ENCODE assay signal across 8 mouse cellular contexts in the genomic region with DNA sequence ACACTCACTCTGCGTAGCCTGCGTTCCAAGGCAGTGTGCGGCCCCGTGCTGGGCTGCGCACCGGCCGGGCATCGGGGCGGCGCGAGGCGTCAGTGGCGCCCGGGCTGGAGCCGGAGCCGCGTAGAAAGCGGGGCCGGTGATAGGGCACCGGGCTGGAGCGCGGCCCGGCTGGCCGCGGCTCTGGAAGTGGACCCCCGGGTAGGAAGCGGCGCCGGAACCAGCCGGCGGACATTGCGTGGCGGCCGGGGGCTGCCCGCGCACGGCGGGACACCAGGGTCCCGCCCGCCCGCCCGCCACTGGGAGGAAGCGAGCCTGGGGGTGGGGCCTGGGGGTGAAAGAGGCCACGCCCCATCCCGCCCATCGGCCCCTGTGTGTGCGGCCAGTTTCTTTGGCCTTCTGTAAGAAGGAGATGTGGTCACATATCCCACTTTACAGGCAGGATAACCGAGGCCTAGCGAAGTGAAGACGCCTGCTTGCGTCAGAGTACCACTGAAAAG. TPM values are rescaled to one million over a fixed set of nuclear protein-coding genes. Genes with fewer than 3 reads are reported as not detected.
DNase-seq lines count a peak whose midpoint lies in the region; ATAC-seq lines count a peak whose summit lies in the region.

No protein-coding gene starts in this region.

- peak; percentile 55 for DNase-seq in ES-CJ7 (ENCODE audit: low read depth, low spot score)
- DNase-seq in adrenal gland, postnatal 25 days: peak; percentile 88
- DNase-seq in kidney, postnatal 25 days: peak; percentile 86 to 89
- DNase-seq in spleen, adult 18-20 months: peak; percentile 73 to 89
- DNase-seq in frontal cortex, postnatal 25 days (ENCODE audit: low spot score in 2 of 2): no peak

- peak overlapping the region; percentile 22; the same call in 1 of the 2 replicates for H3K27ac ChIP-seq in heart, embryonic 16.5 days (ENCODE audit: low read length)

- peaks cover 9% of the 10 kb centered on the region; the same call in 1 of the 2 replicates for H3K36me3 ChIP-seq in heart, embryonic 16.5 days (ENCODE audit: control insufficient read depth, insufficient read depth)
- peaks cover 35% of the 10 kb centered on the region for H3K36me3 ChIP-seq in megakaryocyte, embryonic 14.5 days (replicated peaks; ENCODE audit: low read length)

- H3K4me1 ChIP-seq in heart, embryonic 16.5 days (ENCODE audit: control insufficient read depth, insufficient read depth, low read length): peaks cover 18% of the 10 kb centered on the region
- H3K4me1 ChIP-seq in megakaryocyte, embryonic 14.5 days: peaks cover 48% of the 10 kb centered on the region

- peak overlapping the region; percentile 67 for H3K4me2 ChIP-seq in heart, embryonic 16.5 days (ENCODE audit: low read depth, low read length)

- no peaks in the 10 kb centered on the region for H3K9me3 ChIP-seq in heart, embryonic 16.5 days (replicated peaks; ENCODE audit: control insufficient read depth, low read length)
- H3K9me3 ChIP-seq in megakaryocyte, embryonic 14.5 days: no peaks in the 10 kb centered on the region

- peak overlapping the region; percentile 55 for H3K4me3 ChIP-seq in heart, embryonic 16.5 days (ENCODE audit: low read length)
- H3K4me3 ChIP-seq in megakaryocyte, embryonic 14.5 days (replicated peaks): peak overlapping the region; percentile 92

- H3K27me3 ChIP-seq in heart, embryonic 16.5 days (ENCODE audit: control insufficient read depth, insufficient read depth, low read length): no peaks in the 10 kb centered on the region
- H3K27me3 ChIP-seq in megakaryocyte, embryonic 14.5 days (replicated peaks): no peaks in the 10 kb centered on the region

- peak overlapping the region; percentile 69 for H3K9ac ChIP-seq in heart, embryonic 16.5 days (ENCODE audit: low read length)

- ATAC-seq in erythroblast, adult 5-6 weeks (replicated peaks; ENCODE audit: low FRiP score, poor library complexity, severe bottlenecking): peak; percentile 41
- ATAC-seq in heart, embryonic 16.5 days (replicated peaks; ENCODE audit: extremely low read depth, insufficient read depth, low FRiP score): peak; percentile 50

- under 1% methylated on average over 44 of the region's 51 CpGs for WGBS in heart, embryonic 16.5 days

RNA-seq across cellular contexts. Expression of a gene that starts 0.5 kb away (rescaled TPM):
- total RNA-seq in adrenal gland, postnatal 25 days (2021): 119 and 156 TPM in 2 replicates
- total RNA-seq in erythroblast, adult 5-6 weeks (2015; ENCODE audit: low replicate concordance): 6.9 and 11.7 TPM in 2 replicates
- 9.0 and 17.0 TPM in 2 replicates for total RNA-seq in erythroblast, adult 5-6 weeks (2017; ENCODE audit: low replicate concordance)
- polyA plus RNA-seq in heart, embryonic 16.5 days (2015; fragmentation: Nextera tagmentation; extraction: Ambion mirVana): 25.0 and 27.7 TPM in 2 replicates
- 8.2 and 12.4 TPM in 2 replicates for polyA plus RNA-seq in megakaryocyte, embryonic 14.5 days (2012; ENCODE audit: insufficient read depth, low replicate concordance)

RNA-seq across cellular contexts. Expression of a gene that starts 3.9 kb away (rescaled TPM):
- total RNA-seq in adrenal gland, postnatal 25 days (2021): 111 and 128 TPM in 2 replicates
- 11.7 and 20.5 TPM in 2 replicates for total RNA-seq in erythroblast, adult 5-6 weeks (2015; ENCODE audit: low replicate concordance)
- 18.5 and 25.8 TPM in 2 replicates for total RNA-seq in erythroblast, adult 5-6 weeks (2017; ENCODE audit: low replicate concordance)
- polyA plus RNA-seq in heart, embryonic 16.5 days (2015; fragmentation: Nextera tagmentation; extraction: Ambion mirVana): 55.7 and 61.6 TPM in 2 replicates
- polyA plus RNA-seq in megakaryocyte, embryonic 14.5 days (2012; ENCODE audit: insufficient read depth, low replicate concordance): 149 TPM in 2 replicates

RNA-seq across cellular contexts. Expression of a gene that starts 23.4 kb away (rescaled TPM):
- 0.67 and 0.85 TPM in 2 replicates for total RNA-seq in adrenal gland, postnatal 25 days (2021)
- 5.0 and 6.1 TPM in 2 replicates for total RNA-seq in erythroblast, adult 5-6 weeks (2015; ENCODE audit: low replicate concordance)
- total RNA-seq in erythroblast, adult 5-6 weeks (2017; ENCODE audit: low replicate concordance): 0.56 and 1.9 TPM in 2 replicates
- polyA plus RNA-seq in heart, embryonic 16.5 days (2015; fragmentation: Nextera tagmentation; extraction: Ambion mirVana): 0.05 and 0.09 TPM in 2 replicates
- 0.63 and 2.3 TPM in 2 replicates for polyA plus RNA-seq in megakaryocyte, embryonic 14.5 days (2012; ENCODE audit: insufficient read depth, low replicate concordance)

RNA-seq across cellular contexts. Expression of a gene that starts 28.3 kb away (rescaled TPM):
- total RNA-seq in adrenal gland, postnatal 25 days (2021): 82.4 and 83.3 TPM in 2 replicates
- total RNA-seq in erythroblast, adult 5-6 weeks (2015; ENCODE audit: low replicate concordance): 16.5 and 18.6 TPM in 2 replicates
- total RNA-seq in erythroblast, adult 5-6 weeks (2017; ENCODE audit: low replicate concordance): 19.7 and 23.3 TPM in 2 replicates
- 17.6 and 18.2 TPM in 2 replicates for polyA plus RNA-seq in heart, embryonic 16.5 days (2015; fragmentation: Nextera tagmentation; extraction: Ambion mirVana)
- 3.7 and 4.5 TPM in 2 replicates for polyA plus RNA-seq in megakaryocyte, embryonic 14.5 days (2012; ENCODE audit: insufficient read depth, low replicate concordance)

RNA-seq across cellular contexts. Expression of a gene that starts 41.1 kb away (rescaled TPM):
- total RNA-seq in adrenal gland, postnatal 25 days (2021): 3.7 and 4.8 TPM in 2 replicates
- total RNA-seq in erythroblast, adult 5-6 weeks (2015; ENCODE audit: low replicate concordance): 0.84 TPM in 1 of 2 replicates, not detected in the other
- 0.60 TPM in 1 of 2 replicates, not detected in the other for total RNA-seq in erythroblast, adult 5-6 weeks (2017; ENCODE audit: low replicate concordance)
- polyA plus RNA-seq in heart, embryonic 16.5 days (2015; fragmentation: Nextera tagmentation; extraction: Ambion mirVana): 1.2 TPM in 2 replicates
- polyA plus RNA-seq in megakaryocyte, embryonic 14.5 days (2012; ENCODE audit: insufficient read depth, low replicate concordance): 1.1 and 4.1 TPM in 2 replicates

Comparison
In these comparisons a context has a peak if more than half of its experiments do, and no peak if none do; other contexts are left out.
1. DNase-seq: peak in ES-CJ7 (single experiment), adrenal gland, postnatal 25 days (single experiment), kidney, postnatal 25 days (2 of 2) and spleen, adult 18-20 months (2 of 2); none in frontal cortex, postnatal 25 days (0 of 2).